Mouse (Mus musculus) liver, embryonic 16.5 days (tissue): ENCODE measurements around the gene Btnl10. TPM values are rescaled to one million over a fixed set of nuclear protein-coding genes. Genes with fewer than 3 reads are reported as not detected.
A peak's percentile ranks its signal among the peaks of the same experiment; 100 is the strongest.

Experiments used
- ATAC-seq: fragments of 200-750 bp; cut with Nextera tagmentation; 2 replicates; pipeline ENCODE4 v1.8.0; 2017; ENCODE audit warnings: low read depth, mild to moderate bottlenecking, moderate number of reproducible peaks, moderate library complexity
- H3K27ac ChIP-seq: fragments of 300-500 bp; sonication (generic); 2 replicates; pipeline ENCODE4 v1.5.1; 2014; ENCODE audit warnings: mild to moderate bottlenecking, low read length
- H3K27me3 ChIP-seq: fragments of 300-500 bp; sonication (generic); 2 replicates; pipeline ENCODE4 v1.6.1; 2014; ENCODE audit warnings: low read depth, low read length, mixed read lengths; ENCODE audit not compliant: control insufficient read depth, insufficient read depth
- H3K36me3 ChIP-seq: fragments of 300-500 bp; sonication (generic); 2 replicates; pipeline ENCODE4 v1.6.1; 2014; ENCODE audit warnings: mild to moderate bottlenecking; ENCODE audit not compliant: control insufficient read depth, insufficient read depth
- H3K4me1 ChIP-seq: fragments of 300-500 bp; sonication (generic); 2 replicates; pipeline ENCODE4 v1.6.1; 2014; ENCODE audit warnings: low read depth, low read length, mixed read lengths; ENCODE audit not compliant: control insufficient read depth
- H3K4me2 ChIP-seq: fragments of 300-500 bp; sonication (generic); 2 replicates; pipeline ENCODE4 v1.6.1; 2014; ENCODE audit warnings: low read depth, low read length, mixed read lengths
- H3K4me3 ChIP-seq: fragments of 300-500 bp; sonication (generic); 2 replicates; pipeline ENCODE4 v1.5.1; 2014; ENCODE audit warnings: low read depth, mild to moderate bottlenecking, low read length
- H3K9ac ChIP-seq: fragments of 300-500 bp; sonication (generic); 2 replicates; pipeline ENCODE4 v1.6.1; 2014; ENCODE audit warnings: low read depth, low read length
- H3K9me3 ChIP-seq: fragments of 300-500 bp; sonication (generic); replicated peaks from 2 replicates; pipeline ENCODE4 v1.6.1; 2016; ENCODE audit warnings: low read length; ENCODE audit not compliant: control insufficient read depth
- WGBS: fragments of 180-500 bp; shearing (Covaris S2); extraction: QIAGEN DNeasy Blood & Tissue Kit; methylation state at CpG from one replicate; pipeline ENCODE4 v1.1.7; 2014; ENCODE audit not compliant: insufficient replicate concordance; 5-methylcytosine and 5-hydroxymethylcytosine counted together
- polyA plus RNA-seq: library from polyadenylated mRNA; unstranded; fragments of >200 nt; fragmentation: Nextera tagmentation; extraction: Ambion mirVana; gene quantifications from 2 replicates; pipeline ENCODE4 v1.2.1, GENCODE M21; 2015

The Btnl10 gene
- polyA plus RNA-seq, 1 experiment from 2014 or later: 14.1 TPM

- peaks cover 19% of the 10 kb centered on the region for H3K36me3 ChIP-seq
- peak overlapping the region; percentile 88 for H3K4me2 ChIP-seq
- H3K27ac ChIP-seq: peak overlapping the region; percentile 91
- peak overlapping the region; percentile 73 for H3K9ac ChIP-seq
- H3K27me3 ChIP-seq: no peaks in the 10 kb centered on the region
- peak overlapping the region; percentile 90 for H3K4me3 ChIP-seq
- H3K9me3 ChIP-seq: no peaks in the 10 kb centered on the region
- peaks cover 31% of the 10 kb centered on the region for H3K4me1 ChIP-seq
- ATAC-seq: 0 out of 2 replicates have a peak, but pooled peaks have one; percentile 0
- under 1% methylated on average over 8 of the region's 8 CpGs for WGBS
These were observed 13.3 kb upstream of the Btnl10 start for GRCm38 (mm10) chr11:58904410-58904718.

GRCm38 (mm10) chr11:58904838-58905237, 12.9 kb upstream of the Btnl10 start:
- 46% methylated on average over 6 of the region's 6 CpGs for WGBS
- H3K9ac ChIP-seq: no peak overlapping the region
- H3K4me1 ChIP-seq: peaks cover 31% of the 10 kb centered on the region
- H3K27me3 ChIP-seq: no peaks in the 10 kb centered on the region
- H3K4me3 ChIP-seq: peak overlapping the region; percentile 90
- H3K27ac ChIP-seq: peak overlapping the region; percentile 91; the same call in 1 of the 2 replicates
- ATAC-seq: no peak
- peaks cover 16% of the 10 kb centered on the region for H3K36me3 ChIP-seq
- peak overlapping the region; percentile 88 for H3K4me2 ChIP-seq
- no peaks in the 10 kb centered on the region for H3K9me3 ChIP-seq

GRCm38 (mm10) chr11:58913776-58914175, 3.9 kb upstream of the Btnl10 start:
- no peaks in the 10 kb centered on the region for H3K27me3 ChIP-seq
- peak; percentile 69 for ATAC-seq
- H3K9ac ChIP-seq: peak overlapping the region; percentile 83
- WGBS: 7% methylated on average over 1 of the region's 1 CpGs
- peaks cover 52% of the 10 kb centered on the region for H3K4me1 ChIP-seq
- peak overlapping the region; percentile 92 for H3K4me2 ChIP-seq
- H3K36me3 ChIP-seq: no peaks in the 10 kb centered on the region
- H3K9me3 ChIP-seq: no peaks in the 10 kb centered on the region
- H3K4me3 ChIP-seq: peak overlapping the region; percentile 60
- H3K27ac ChIP-seq: peak overlapping the region; percentile 98

DNA sequence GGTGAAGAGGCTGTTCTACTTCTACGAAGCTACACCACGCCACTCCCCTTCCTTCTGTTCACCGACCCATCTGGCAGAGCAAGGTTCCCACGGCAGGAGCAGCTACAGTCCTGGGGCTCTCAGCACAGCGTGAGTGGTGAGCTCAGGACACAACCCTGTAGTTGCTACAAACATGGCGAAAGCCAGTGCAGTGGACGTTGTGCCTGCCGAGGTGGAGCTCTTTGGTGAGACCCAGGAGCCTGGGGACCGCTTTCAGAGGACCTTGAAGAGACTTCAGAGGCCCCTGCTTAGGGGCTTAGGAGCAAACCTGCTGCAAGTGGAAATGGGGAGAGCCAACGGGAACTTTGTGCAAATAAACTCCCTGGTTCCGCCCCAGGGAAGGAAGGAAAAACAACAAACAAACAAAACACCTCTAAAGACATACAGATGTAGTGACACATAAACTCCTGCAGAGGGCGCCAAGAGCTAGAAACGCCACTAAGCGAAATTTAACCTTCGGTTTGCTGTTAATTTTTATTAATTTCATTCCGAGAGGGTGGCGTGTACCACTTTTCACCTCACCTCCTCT, 3.2 kb upstream of the Btnl10 start:
- H3K4me1 ChIP-seq: peaks cover 55% of the 10 kb centered on the region
- H3K27ac ChIP-seq: peak overlapping the region; percentile 98

GRCm38 (mm10) chr11:58916879-58917744, 596 bp upstream of the Btnl10 start:
- Histone ChIP-seq H3K4me2 (peak overlapping the region; percentile 76), H3K9ac (peak overlapping the region; percentile 78), H3K27ac (peak overlapping the region; percentile 94), H3K4me3 (peak overlapping the region; percentile 69), H3K9me3 (no peaks in the 10 kb centered on the region), H3K4me1 (peaks cover 60% of the 10 kb centered on the region), H3K27me3 (no peaks in the 10 kb centered on the region), H3K36me3 (peaks cover 10% of the 10 kb centered on the region)
- WGBS: 24% methylated on average over 14 of the region's 14 CpGs
- peak; percentile 47 for ATAC-seq

More for the DNA sequence above, 3.2 kb upstream of the Btnl10 start:
- peak; percentile 33 for ATAC-seq
- peak overlapping the region; percentile 60 for H3K4me3 ChIP-seq
- H3K27me3 ChIP-seq: no peaks in the 10 kb centered on the region
- H3K9ac ChIP-seq: peak overlapping the region; percentile 83
- no peaks in the 10 kb centered on the region for H3K36me3 ChIP-seq
- 5% methylated on average over 17 of the region's 17 CpGs for WGBS
- peak overlapping the region; percentile 92 for H3K4me2 ChIP-seq
- H3K9me3 ChIP-seq: no peaks in the 10 kb centered on the region

DNA sequence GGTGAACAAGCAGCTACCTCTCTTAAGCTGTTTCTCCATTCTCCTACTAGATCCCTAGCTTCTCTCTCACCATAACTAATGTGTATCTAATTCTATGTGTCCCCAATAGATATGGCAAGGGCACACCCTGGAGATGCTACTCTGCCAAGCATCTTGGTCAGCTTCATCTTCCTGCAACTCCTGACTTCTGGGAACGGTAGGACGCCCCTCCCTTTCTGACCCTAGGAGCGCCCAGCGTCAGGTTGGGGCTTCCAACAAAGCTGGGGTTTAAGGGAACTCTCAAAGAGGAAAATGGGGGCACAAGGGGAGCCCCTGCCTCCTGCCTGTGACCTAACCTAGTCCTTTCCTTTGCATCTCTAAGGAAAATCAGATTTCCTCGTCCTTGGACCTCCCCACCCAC, 1.1 kb downstream of the Btnl10 start:
- H3K9me3 ChIP-seq: no peaks in the 10 kb centered on the region
- peaks cover 43% of the 10 kb centered on the region for H3K4me1 ChIP-seq
- peaks cover 19% of the 10 kb centered on the region for H3K36me3 ChIP-seq
- 33% methylated on average over 5 of the region's 5 CpGs for WGBS
- no peak for ATAC-seq
- H3K4me2 ChIP-seq: peak overlapping the region; percentile 76
- no peaks in the 10 kb centered on the region for H3K27me3 ChIP-seq
- H3K4me3 ChIP-seq: peak overlapping the region; percentile 69
- H3K9ac ChIP-seq: peak overlapping the region; percentile 78
- peak overlapping the region; percentile 94 for H3K27ac ChIP-seq

- no peak overlapping the region for H3K4me2 ChIP-seq
- H3K4me3 ChIP-seq: no peak overlapping the region
- no peaks in the 10 kb centered on the region for H3K9me3 ChIP-seq
- no peak overlapping the region for H3K27ac ChIP-seq
- WGBS: 82% methylated on average over 9 of the region's 9 CpGs
- H3K27me3 ChIP-seq: no peaks in the 10 kb centered on the region
- H3K9ac ChIP-seq: no peak overlapping the region
- H3K4me1 ChIP-seq: peaks cover 14% of the 10 kb centered on the region
- no peak for ATAC-seq
- H3K36me3 ChIP-seq: peaks cover 19% of the 10 kb centered on the region
These were observed 4.7 kb downstream of the Btnl10 start for GRCm38 (mm10) chr11:58922420-58922819.

DNA sequence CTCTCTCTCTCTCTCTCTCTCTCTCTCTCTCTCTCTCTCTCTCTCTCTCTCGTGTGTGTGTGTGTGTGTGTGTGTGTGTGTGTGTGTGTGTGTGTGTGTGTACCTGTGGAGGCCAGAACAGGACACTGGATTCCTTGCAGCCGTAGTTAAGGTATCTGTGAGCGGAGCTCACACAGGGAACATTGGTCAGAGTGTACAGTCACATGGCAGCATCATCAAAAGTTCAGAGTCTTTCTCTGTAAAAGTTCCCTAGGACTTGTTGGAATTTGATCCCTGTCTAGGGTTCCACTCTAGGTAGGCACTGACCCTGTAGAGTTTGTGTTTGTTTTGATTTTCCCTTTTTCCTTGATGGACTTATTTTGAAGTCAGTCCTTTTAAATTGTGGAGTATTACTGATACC, 8.9 kb downstream of the Btnl10 start:
- 61% methylated on average over 2 of the region's 3 CpGs for WGBS
- Histone ChIP-seq H3K9me3 (no peaks in the 10 kb centered on the region), H3K4me1 (peaks cover 37% of the 10 kb centered on the region)

DNA sequence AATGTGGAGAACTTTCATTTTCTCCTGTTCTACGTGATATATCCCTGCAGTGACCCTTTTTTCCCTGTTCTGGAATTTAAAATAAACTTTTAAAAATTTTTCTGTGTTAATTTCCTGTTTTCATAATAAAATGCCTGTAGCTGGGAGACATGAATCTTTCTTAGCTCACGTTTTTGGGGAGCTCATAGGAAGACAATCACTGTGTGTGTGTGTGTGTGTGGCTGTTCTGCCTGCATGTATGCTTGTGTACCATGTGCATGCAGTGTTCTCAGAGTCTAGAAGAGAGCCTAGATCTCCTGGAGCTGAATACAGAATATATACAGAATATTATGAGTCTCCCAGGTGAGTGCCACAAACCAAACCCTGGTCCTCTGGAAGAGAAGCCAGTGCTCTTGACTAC, 9.3 kb downstream of the Btnl10 start:
- H3K27ac ChIP-seq: peak overlapping the region; percentile 25
- peaks cover 16% of the 10 kb centered on the region for H3K36me3 ChIP-seq
- H3K4me3 ChIP-seq: no peak overlapping the region
- H3K9me3 ChIP-seq: no peaks in the 10 kb centered on the region
- no peak overlapping the region for H3K9ac ChIP-seq
- no peak for ATAC-seq
- no peaks in the 10 kb centered on the region for H3K27me3 ChIP-seq
- 57% methylated on average over 2 of the region's 2 CpGs for WGBS
- H3K4me2 ChIP-seq: 0 out of 2 replicates have a peak overlapping the region, but pooled peaks have one; percentile 66
- H3K4me1 ChIP-seq: peaks cover 37% of the 10 kb centered on the region

More for the DNA sequence above, 8.9 kb downstream of the Btnl10 start:
- no peak overlapping the region for H3K27ac ChIP-seq
- no peaks in the 10 kb centered on the region for H3K27me3 ChIP-seq
- no peak overlapping the region for H3K4me2 ChIP-seq
- 0 out of 2 replicates have a peak, but pooled peaks have one; percentile 15 for ATAC-seq
- H3K4me3 ChIP-seq: no peak overlapping the region
- no peak overlapping the region for H3K9ac ChIP-seq
- H3K36me3 ChIP-seq: peaks cover 16% of the 10 kb centered on the region
